Mouse (Mus musculus) forebrain, embryonic 14.5 days (tissue): ENCODE results near the gene Ranbp6. TPM values are rescaled to one million over a fixed set of nuclear protein-coding genes. Genes with fewer than 3 reads are reported as not detected.
A peak's percentile ranks its signal among the peaks of the same experiment; 100 is the strongest.

Experiments used
- ATAC-seq: fragments of 200-750 bp; cut with Nextera tagmentation; 2 replicates; pipeline ENCODE4 v1.8.0; 2017; ENCODE audit warnings: mild to moderate bottlenecking, moderate library complexity
- DNase-seq: peaks from one replicate; pipeline ENCODE4 v3.0.0-alpha.2; 2015; ENCODE audit warnings: low spot score
- H3K27ac ChIP-seq: fragments of 300-500 bp; sonication (generic); 2 replicates; pipeline ENCODE4 v1.5.1; 2014; ENCODE audit warnings: low read depth, mild to moderate bottlenecking, control low read depth, low read length, moderate library complexity
- H3K27me3 ChIP-seq: fragments of 300-500 bp; sonication (generic); replicated peaks from 2 replicates; pipeline ENCODE4 v1.6.1; 2014; ENCODE audit warnings: low read length, control low read depth, mixed read lengths; ENCODE audit not compliant: control insufficient read depth, insufficient read depth
- H3K36me3 ChIP-seq: fragments of 300-500 bp; sonication (generic); 2 replicates; pipeline ENCODE4 v1.6.1; 2014; ENCODE audit warnings: low read length, control low read depth; ENCODE audit not compliant: control insufficient read depth, insufficient read depth
- H3K4me1 ChIP-seq: fragments of 300-500 bp; sonication (generic); 2 replicates; pipeline ENCODE4 v1.6.1; 2014; ENCODE audit warnings: antibody characterized with exemption, low read length, control low read depth; ENCODE audit not compliant: control insufficient read depth, insufficient read depth
- H3K4me2 ChIP-seq: fragments of 300-500 bp; sonication (generic); 2 replicates; pipeline ENCODE4 v1.6.1; 2014; ENCODE audit warnings: mild to moderate bottlenecking, control low read depth, low read length
- H3K4me3 ChIP-seq: fragments of 300-500 bp; sonication (generic); 2 replicates; pipeline ENCODE4 v1.5.1; 2014; ENCODE audit warnings: low read depth, low read length, control low read depth
- H3K9ac ChIP-seq: fragments of 300-500 bp; sonication (generic); 2 replicates; pipeline ENCODE4 v1.6.1; 2014; ENCODE audit warnings: mild to moderate bottlenecking, low read length, control low read depth, moderate library complexity
- H3K9me3 ChIP-seq: fragments of 300-500 bp; sonication (generic); replicated peaks from 2 replicates; pipeline ENCODE4 v1.6.1; 2016; ENCODE audit warnings: low read length, control low read depth, mixed read lengths; ENCODE audit not compliant: control insufficient read depth
- WGBS: fragments of 180-500 bp; shearing (Covaris S2); extraction: QIAGEN DNeasy Blood & Tissue Kit; methylation state at CpG from one replicate; pipeline ENCODE4 v1.1.7; 2014; 5-methylcytosine and 5-hydroxymethylcytosine counted together
- polyA plus RNA-seq: library from polyadenylated mRNA; unstranded; fragments of >200 nt; fragmentation: Nextera tagmentation; extraction: Ambion mirVana; gene quantifications from 2 replicates; pipeline ENCODE4 v1.2.1, GENCODE M21; 2014

Ranbp6 gene
- polyA plus RNA-seq, 1 experiment from 2014 or later: 42.1 TPM

- no peaks in the 10 kb centered on the region for H3K9me3 ChIP-seq
- no peak overlapping the region for H3K4me2 ChIP-seq
- H3K36me3 ChIP-seq: no peaks in the 10 kb centered on the region
- ATAC-seq (no peak), DNase-seq (no peak)
- H3K9ac ChIP-seq: no peak overlapping the region
- H3K4me3 ChIP-seq: no peak overlapping the region
- H3K4me1 ChIP-seq: peaks cover 16% of the 10 kb centered on the region
- 57% methylated on average over 8 of the region's 8 CpGs for WGBS
- H3K27me3 ChIP-seq: peaks cover 11% of the 10 kb centered on the region
- no peak overlapping the region for H3K27ac ChIP-seq
Measured at GRCm38 (mm10) chr19:29842973-29843372, 30.2 kb upstream of the Ranbp6 start.

DNA sequence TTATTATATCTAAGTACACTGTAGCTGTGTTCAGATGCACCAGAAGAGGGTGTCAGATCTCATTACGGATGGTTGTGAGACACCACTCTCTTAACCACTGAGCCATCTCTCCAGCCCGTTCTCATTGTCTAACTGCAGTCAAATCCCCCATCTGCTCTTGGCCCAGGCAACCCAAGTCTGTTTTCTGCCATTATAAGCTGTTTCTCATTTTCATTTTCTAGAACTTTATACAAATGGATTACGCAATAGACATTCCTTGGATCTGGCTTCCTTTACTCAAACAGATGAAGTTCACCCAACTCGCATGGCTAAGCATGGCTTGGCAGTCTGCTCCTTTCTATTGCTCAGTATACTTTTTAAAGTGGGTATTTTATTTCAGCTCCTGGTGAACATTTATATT lies 27.9 kb upstream of the Ranbp6 start:
- no peak overlapping the region for H3K4me2 ChIP-seq
- H3K9ac ChIP-seq: no peak overlapping the region
- H3K27ac ChIP-seq: no peak overlapping the region
- H3K4me3 ChIP-seq: no peak overlapping the region
- no peak for ATAC-seq
- H3K4me1 ChIP-seq: peaks cover 16% of the 10 kb centered on the region
- 89% methylated on average over 4 of the region's 4 CpGs for WGBS
- H3K9me3 ChIP-seq: no peaks in the 10 kb centered on the region
- no peaks in the 10 kb centered on the region for H3K36me3 ChIP-seq
- DNase-seq: no peak
- H3K27me3 ChIP-seq: peaks cover 9% of the 10 kb centered on the region

DNA sequence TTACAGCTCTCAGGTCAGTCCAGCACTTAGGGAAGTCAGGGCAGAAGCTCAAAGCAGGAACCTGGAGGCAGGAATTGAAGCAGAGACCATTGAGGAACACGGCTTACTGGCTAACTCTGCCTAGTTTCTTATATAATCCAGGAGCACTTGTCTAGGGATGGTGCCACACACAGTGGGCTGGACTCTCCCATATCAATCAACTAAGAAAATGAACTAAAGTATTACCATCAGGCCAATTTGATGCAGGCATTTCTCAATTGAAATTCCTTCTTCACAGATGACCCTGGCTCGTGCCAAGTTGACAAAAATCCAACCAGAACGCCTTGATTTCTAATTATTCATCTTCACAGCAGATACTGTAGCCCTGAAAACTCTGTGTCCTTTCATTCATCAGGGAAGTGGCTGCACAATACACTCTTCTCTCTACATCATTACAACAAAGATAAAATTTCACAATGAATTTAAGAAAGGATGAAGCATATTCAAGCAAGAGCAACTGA lies 25.9 kb upstream of the Ranbp6 start:
- 79% methylated on average over 3 of the region's 3 CpGs for whole genome bisulfite sequencing
- Histone ChIP-seq H3K9me3 (no peaks in the 10 kb centered on the region), H3K4me2 (no peak overlapping the region), H3K9ac (no peak overlapping the region), H3K36me3 (no peaks in the 10 kb centered on the region), H3K4me3 (no peak overlapping the region), H3K27ac (no peak overlapping the region), H3K4me1 (peaks cover 7% of the 10 kb centered on the region), H3K27me3 (peaks cover 5% of the 10 kb centered on the region; the same call in 1 of the 2 replicates)
- ATAC-seq: no peak
- DNase-seq: no peak

DNA sequence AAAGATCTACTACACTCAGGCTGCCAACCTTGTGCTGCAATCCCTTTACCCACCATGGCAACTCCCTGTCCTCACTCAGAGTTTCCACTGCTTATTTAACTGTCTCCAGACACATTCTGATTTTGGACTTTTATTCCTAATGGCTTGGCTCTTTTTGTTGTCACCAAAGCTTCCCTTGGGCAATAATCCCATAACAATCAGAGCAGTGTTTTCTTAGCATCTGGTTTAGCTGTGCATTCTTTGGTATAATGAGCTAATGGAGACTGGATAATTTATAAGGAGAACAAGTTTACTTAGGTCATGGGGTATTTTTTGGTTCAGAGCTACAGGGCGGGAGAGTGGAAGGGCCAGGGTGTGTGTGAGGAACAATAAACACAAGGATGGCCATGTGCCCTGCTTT lies 25.4 kb upstream of the Ranbp6 start:
- Histone ChIP-seq H3K27ac (no peak overlapping the region), H3K9ac (no peak overlapping the region), H3K4me3 (no peak overlapping the region), H3K9me3 (no peaks in the 10 kb centered on the region), H3K4me1 (peaks cover 2% of the 10 kb centered on the region), H3K27me3 (peaks cover 5% of the 10 kb centered on the region; the same call in 1 of the 2 replicates), H3K4me2 (no peak overlapping the region), H3K36me3 (no peaks in the 10 kb centered on the region)
- 40% methylated on average over 1 of the region's 1 CpGs for WGBS
- no peak for ATAC-seq
- no peak for DNase-seq

GRCm38 (mm10) chr19:29835364-29836034 lies 22.7 kb upstream of the Ranbp6 start:
- H3K9me3 ChIP-seq: no peaks in the 10 kb centered on the region
- no peaks in the 10 kb centered on the region for H3K4me1 ChIP-seq
- H3K4me2 ChIP-seq: no peak overlapping the region
- H3K36me3 ChIP-seq: no peaks in the 10 kb centered on the region
- no peak overlapping the region for H3K9ac ChIP-seq
- WGBS: 71% methylated on average over 3 of the region's 3 CpGs
- DNase-seq: no peak
- H3K4me3 ChIP-seq: no peak overlapping the region
- no peak for ATAC-seq
- H3K27me3 ChIP-seq: no peaks in the 10 kb centered on the region
- H3K27ac ChIP-seq: no peak overlapping the region

DNA sequence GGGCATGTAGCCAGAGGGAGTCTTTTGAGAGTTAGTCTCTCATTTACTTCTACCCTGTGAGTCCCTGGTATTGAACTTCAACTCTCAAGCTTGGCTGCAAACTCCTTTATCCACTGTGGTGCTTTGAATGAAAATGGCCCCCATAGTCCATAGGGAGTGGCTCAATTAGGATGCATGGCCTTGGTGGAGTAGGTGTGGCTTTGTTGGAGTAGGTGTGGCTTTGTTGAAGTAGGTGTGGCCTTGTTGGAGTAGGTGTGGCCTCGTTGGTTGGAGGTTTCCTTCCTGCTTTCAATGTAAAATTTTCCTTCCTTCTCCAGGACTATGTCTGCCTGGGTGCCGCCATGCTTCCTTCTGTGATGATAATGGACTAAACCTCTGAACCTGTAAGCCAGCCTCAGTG lies 18.1 kb upstream of the Ranbp6 start:
- Histone ChIP-seq H3K4me1 (no peaks in the 10 kb centered on the region), H3K27me3 (no peaks in the 10 kb centered on the region), H3K4me3 (no peak overlapping the region), H3K9me3 (no peaks in the 10 kb centered on the region), H3K36me3 (no peaks in the 10 kb centered on the region), H3K4me2 (no peak overlapping the region), H3K27ac (no peak overlapping the region), H3K9ac (no peak overlapping the region)
- 84% methylated on average over 2 of the region's 2 CpGs for WGBS
- DNase-seq: no peak
- no peak for ATAC-seq

GRCm38 (mm10) chr19:29828558-29828957 lies 15.8 kb upstream of the Ranbp6 start:
- H3K36me3 ChIP-seq: no peaks in the 10 kb centered on the region
- DNase-seq: no peak
- WGBS: 78% methylated on average over 5 of the region's 5 CpGs
- no peaks in the 10 kb centered on the region for H3K27me3 ChIP-seq
- H3K27ac ChIP-seq: no peak overlapping the region
- no peak for ATAC-seq
- no peaks in the 10 kb centered on the region for H3K4me1 ChIP-seq
- no peak overlapping the region for H3K9ac ChIP-seq
- H3K4me2 ChIP-seq: no peak overlapping the region
- H3K4me3 ChIP-seq: no peak overlapping the region
- no peaks in the 10 kb centered on the region for H3K9me3 ChIP-seq

GRCm38 (mm10) chr19:29826686-29827085 lies 13.9 kb upstream of the Ranbp6 start:
- H3K27me3 ChIP-seq: no peaks in the 10 kb centered on the region
- DNase-seq (peak; percentile 46), ATAC-seq (peak; percentile 66; the same call in 1 of the 2 replicates)
- H3K4me1 ChIP-seq: no peaks in the 10 kb centered on the region
- H3K27ac ChIP-seq: no peak overlapping the region
- H3K4me2 ChIP-seq: no peak overlapping the region
- H3K36me3 ChIP-seq: no peaks in the 10 kb centered on the region
- 84% methylated on average over 1 of the region's 1 CpGs for WGBS
- H3K9ac ChIP-seq: no peak overlapping the region
- H3K4me3 ChIP-seq: no peak overlapping the region
- no peaks in the 10 kb centered on the region for H3K9me3 ChIP-seq

DNA sequence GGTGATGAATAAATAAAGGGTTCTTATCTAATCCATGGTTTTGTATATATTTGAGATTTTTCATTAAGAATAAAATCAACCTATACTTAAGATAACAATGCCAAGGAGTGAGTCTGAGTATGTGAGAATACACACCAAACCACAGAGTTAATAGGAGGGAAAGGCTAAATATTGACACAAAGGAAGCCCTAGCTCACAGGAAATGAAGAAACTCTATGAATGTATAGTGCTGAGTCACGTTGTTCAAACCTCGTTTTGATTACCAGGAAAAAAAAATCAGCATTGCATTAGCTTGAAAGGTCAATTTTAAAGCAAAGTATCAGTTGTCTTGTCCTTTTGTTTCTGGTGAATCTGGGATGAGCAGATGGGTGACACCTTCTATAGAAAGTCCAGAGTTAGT lies 12.2 kb upstream of the Ranbp6 start:
- Histone ChIP-seq H3K4me1 (no peaks in the 10 kb centered on the region), H3K36me3 (no peaks in the 10 kb centered on the region), H3K27ac (no peak overlapping the region), H3K9ac (no peak overlapping the region), H3K9me3 (no peaks in the 10 kb centered on the region), H3K27me3 (no peaks in the 10 kb centered on the region), H3K4me3 (no peak overlapping the region), H3K4me2 (no peak overlapping the region)
- WGBS: 75% methylated on average over 2 of the region's 2 CpGs
- no peak for DNase-seq
- no peak for ATAC-seq
